In the genomic region with DNA sequence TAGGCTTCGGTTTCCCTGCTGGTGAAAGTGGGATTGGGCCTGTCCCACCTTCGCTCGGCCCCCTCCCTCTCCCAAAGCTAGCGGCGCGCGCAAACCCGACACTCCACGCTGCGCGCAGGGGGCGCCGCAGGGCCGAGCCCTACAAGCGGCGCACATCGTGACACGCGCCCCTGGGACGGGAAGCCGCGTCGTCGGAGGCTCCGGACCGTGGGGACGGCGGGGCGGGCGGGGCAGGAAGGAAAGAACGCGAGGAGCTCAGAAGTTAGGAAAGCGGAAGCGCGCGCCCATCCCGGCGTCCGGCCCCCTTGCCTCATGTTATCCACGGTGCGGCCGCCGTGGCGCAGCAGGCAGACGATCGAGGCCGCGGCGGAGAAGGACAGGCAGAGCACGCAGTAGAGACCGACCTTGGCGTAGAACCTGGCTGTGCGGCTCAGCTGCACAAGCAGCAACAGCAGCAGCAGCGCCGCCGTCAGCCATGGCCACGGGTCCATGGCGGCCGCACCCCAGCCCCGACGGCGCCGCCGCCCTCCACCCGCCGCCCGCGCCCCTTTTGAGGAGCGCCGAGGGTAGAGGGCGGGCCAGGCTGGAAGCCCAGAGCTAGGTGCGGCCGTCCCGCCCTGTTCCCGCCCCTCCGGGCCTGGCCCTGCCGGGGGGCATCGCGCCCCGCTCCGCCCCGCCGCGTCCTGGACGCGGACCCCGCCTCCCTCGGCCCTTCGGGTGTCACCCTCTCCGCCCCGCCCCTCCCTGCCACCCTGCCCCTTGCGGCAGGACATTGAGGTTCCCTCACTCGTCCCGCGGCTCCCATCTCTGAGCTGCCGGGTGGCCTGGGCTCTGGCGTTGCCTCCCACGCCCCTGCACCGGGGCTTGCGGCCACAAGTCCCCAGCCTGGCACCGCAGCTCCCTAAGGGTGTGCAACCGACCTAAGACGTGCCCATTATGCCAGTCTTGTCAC, we compare ENCODE assay signal across 1 mouse cellular context.
A peak's percentile ranks its signal among the peaks of the same experiment; 100 is the strongest.
TF ChIP-seq lines count a peak whose summit lies in the region.

Gene Agpat2, minus strand, starts transcription at position 698 of the 952 bp plus-strand sequence.

TF ChIP-seq in CH12.LX, 34 proteins besides CTCF, POLR2A, EP300 and RAD21 (continued from another document):
- TF ChIP-seq ZNF384 (IDR thresholded peaks at IDR 0.05; ENCODE audit: low read depth, low read length) (no peak), NRF1 (IDR thresholded peaks at IDR 0.05; ENCODE audit: low read depth, low read length) (peak; percentile 71), MXI1 (IDR thresholded peaks at IDR 0.05; ENCODE audit: low read depth, low read length) (peak; percentile 67)
